Mouse (Mus musculus) embryonic facial prominence, embryonic 10.5 days (tissue): ENCODE results near the gene Sorbs1. TPM values are rescaled to one million over a fixed set of nuclear protein-coding genes. Genes with fewer than 3 reads are reported as not detected.
A peak's percentile ranks its signal among the peaks of the same experiment; 100 is the strongest.

Experiments
- DNase-seq: peaks from one replicate; pipeline ENCODE4 v3.0.0-alpha.2; 2017; ENCODE audit warnings: low spot score
- H3K27ac ChIP-seq: fragments of 300-500 bp; sonication (generic); replicated peaks from 2 replicates; pipeline ENCODE4 v1.5.1; 2016; ENCODE audit warnings: mild to moderate bottlenecking
- H3K27me3 ChIP-seq: fragments of 300-500 bp; sonication (generic); replicated peaks from 2 replicates; pipeline ENCODE4 v1.6.1; 2016; ENCODE audit warnings: low read depth, mild to moderate bottlenecking; ENCODE audit not compliant: poor library complexity, severe bottlenecking
- H3K36me3 ChIP-seq: fragments of 300-500 bp; sonication (generic); replicated peaks from 2 replicates; pipeline ENCODE4 v1.6.1; 2016; ENCODE audit warnings: mild to moderate bottlenecking, moderate library complexity
- H3K4me1 ChIP-seq: fragments of 300-500 bp; sonication (generic); 2 replicates; pipeline ENCODE4 v1.6.1; 2016
- H3K4me3 ChIP-seq: fragments of 300-500 bp; sonication (generic); 2 replicates; pipeline ENCODE4 v1.5.1; 2016; ENCODE audit warnings: mild to moderate bottlenecking, moderate library complexity
- H3K9me3 ChIP-seq: fragments of 300-500 bp; sonication (generic); 2 replicates; pipeline ENCODE4 v1.6.1; 2016; ENCODE audit warnings: mild to moderate bottlenecking
- WGBS: fragments of 180-500 bp; shearing (Covaris S2); methylation state at CpG from one replicate; pipeline ENCODE4 v1.1.7; 2016; 5-methylcytosine and 5-hydroxymethylcytosine counted together
- polyA plus RNA-seq: library from polyadenylated mRNA; unstranded; fragments of >200 nt; fragmentation: Nextera tagmentation; extraction: Ambion mirVana; gene quantifications from 2 replicates; pipeline ENCODE4 v1.2.1, GENCODE M21; 2016

Gene Sorbs1
- polyA plus RNA-seq, 1 experiment from 2014 or later = 40.7 TPM

DNA sequence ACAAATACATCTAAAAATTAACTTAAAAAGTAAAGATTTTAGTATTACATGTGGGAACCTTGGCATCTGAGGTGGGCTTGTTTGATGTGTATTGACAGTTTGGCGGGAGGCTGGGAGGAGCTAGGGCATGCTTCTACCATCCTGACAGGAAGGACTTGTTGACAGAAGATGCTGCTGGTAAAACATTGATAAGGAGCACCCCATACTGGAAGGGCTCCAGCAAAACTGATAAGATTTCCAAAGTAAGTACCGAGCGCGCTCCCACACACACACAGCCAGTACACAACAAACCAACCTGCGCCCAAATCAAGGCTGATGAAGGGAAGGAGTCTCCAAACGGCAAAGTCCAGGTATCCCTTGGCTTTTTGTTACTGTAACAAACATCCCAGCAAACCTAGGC lies 22.9 kb upstream of the Sorbs1 start:
- H3K4me1 ChIP-seq = no peaks in the 10 kb centered on the region
- no peaks in the 10 kb centered on the region for H3K27me3 ChIP-seq
- H3K27ac ChIP-seq = no peak overlapping the region
- no peak overlapping the region for H3K4me3 ChIP-seq
- DNase-seq = no peak
- no peaks in the 10 kb centered on the region for H3K9me3 ChIP-seq
- WGBS = 90% methylated on average over 6 of the region's 6 CpGs
- H3K36me3 ChIP-seq = no peaks in the 10 kb centered on the region

- Histone ChIP-seq H3K9me3 (0 out of 2 replicates have a peak, but pooled peaks cover 3% of the 10 kb centered on the region), H3K27me3 (no peaks in the 10 kb centered on the region), H3K36me3 (no peaks in the 10 kb centered on the region), H3K4me1 (no peaks in the 10 kb centered on the region), H3K27ac (no peak overlapping the region), H3K4me3 (no peak overlapping the region)
- no peak for DNase-seq
- 83% methylated on average over 5 of the region's 5 CpGs for WGBS
Measured at GRCm38 (mm10) chr19:40532525-40532924, 18.9 kb upstream of the Sorbs1 start.

GRCm38 (mm10) chr19:40530323-40530722 lies 16.7 kb upstream of the Sorbs1 start:
- Histone ChIP-seq H3K4me1 (no peaks in the 10 kb centered on the region), H3K27me3 (no peaks in the 10 kb centered on the region), H3K4me3 (no peak overlapping the region), H3K36me3 (no peaks in the 10 kb centered on the region), H3K9me3 (0 out of 2 replicates have a peak, but pooled peaks cover 3% of the 10 kb centered on the region), H3K27ac (no peak overlapping the region)
- 89% methylated on average over 2 of the region's 2 CpGs for WGBS
- DNase-seq = no peak

GRCm38 (mm10) chr19:40528254-40528653 lies 14.7 kb upstream of the Sorbs1 start:
- DNase-seq = no peak
- Histone ChIP-seq H3K36me3 (no peaks in the 10 kb centered on the region), H3K9me3 (0 out of 2 replicates have a peak, but pooled peaks cover 3% of the 10 kb centered on the region), H3K4me3 (no peak overlapping the region), H3K27ac (no peak overlapping the region), H3K4me1 (no peaks in the 10 kb centered on the region), H3K27me3 (no peaks in the 10 kb centered on the region)

DNA sequence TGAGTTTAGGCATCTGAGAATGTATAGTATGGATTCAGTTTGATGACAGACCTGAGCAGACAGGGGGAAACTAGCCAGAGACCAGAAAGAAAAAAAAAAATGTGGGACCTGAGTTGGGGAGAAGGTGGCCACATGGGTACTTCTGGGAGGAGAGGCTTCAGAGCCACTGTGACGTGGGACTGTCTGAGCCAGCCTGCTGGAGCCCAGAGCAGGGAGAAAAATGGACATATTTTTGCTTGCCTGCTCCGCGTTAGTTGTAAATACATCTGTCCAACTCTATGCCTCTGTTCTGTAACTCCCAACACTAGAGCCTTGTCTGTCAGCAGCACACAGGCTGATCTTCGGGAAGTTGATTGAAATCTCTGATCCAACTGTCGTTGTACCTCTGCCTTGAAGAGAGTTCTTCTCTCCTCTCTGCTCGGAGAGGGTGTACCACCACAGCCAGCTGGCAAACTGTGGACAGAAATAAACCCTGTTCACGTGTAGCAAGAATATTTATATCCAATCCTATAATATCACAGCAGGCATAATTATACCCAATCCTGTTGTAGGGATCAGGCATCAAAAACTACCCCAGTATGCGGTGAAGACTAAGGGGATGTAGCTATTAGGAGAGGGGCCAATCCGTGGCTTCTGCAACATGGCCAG lies 12.9 kb upstream of the Sorbs1 start:
- Histone ChIP-seq H3K4me3 (no peak overlapping the region), H3K9me3 (0 out of 2 replicates have a peak, but pooled peaks cover 3% of the 10 kb centered on the region)

GRCm38 (mm10) chr19:40523431-40524005 lies 9.9 kb upstream of the Sorbs1 start:
- DNase-seq = no peak
- Histone ChIP-seq H3K9me3 (no peaks in the 10 kb centered on the region), H3K27me3 (no peaks in the 10 kb centered on the region), H3K4me1 (peaks cover 11% of the 10 kb centered on the region), H3K27ac (no peak overlapping the region), H3K4me3 (no peak overlapping the region), H3K36me3 (no peaks in the 10 kb centered on the region)
- WGBS = 76% methylated on average over 8 of the region's 8 CpGs

More for the DNA sequence above, 12.9 kb upstream of the Sorbs1 start:
- Histone ChIP-seq H3K27me3 (no peaks in the 10 kb centered on the region), H3K36me3 (no peaks in the 10 kb centered on the region), H3K4me1 (no peaks in the 10 kb centered on the region), H3K27ac (no peak overlapping the region)
- no peak for DNase-seq
- 84% methylated on average over 9 of the region's 9 CpGs for WGBS

GRCm38 (mm10) chr19:40520403-40520802 lies 6.8 kb upstream of the Sorbs1 start:
- Histone ChIP-seq H3K4me3 (no peak overlapping the region), H3K27ac (no peak overlapping the region), H3K36me3 (no peaks in the 10 kb centered on the region), H3K4me1 (peaks cover 11% of the 10 kb centered on the region), H3K27me3 (no peaks in the 10 kb centered on the region), H3K9me3 (no peaks in the 10 kb centered on the region)
- WGBS = 88% methylated on average over 5 of the region's 5 CpGs
- DNase-seq = no peak

DNA sequence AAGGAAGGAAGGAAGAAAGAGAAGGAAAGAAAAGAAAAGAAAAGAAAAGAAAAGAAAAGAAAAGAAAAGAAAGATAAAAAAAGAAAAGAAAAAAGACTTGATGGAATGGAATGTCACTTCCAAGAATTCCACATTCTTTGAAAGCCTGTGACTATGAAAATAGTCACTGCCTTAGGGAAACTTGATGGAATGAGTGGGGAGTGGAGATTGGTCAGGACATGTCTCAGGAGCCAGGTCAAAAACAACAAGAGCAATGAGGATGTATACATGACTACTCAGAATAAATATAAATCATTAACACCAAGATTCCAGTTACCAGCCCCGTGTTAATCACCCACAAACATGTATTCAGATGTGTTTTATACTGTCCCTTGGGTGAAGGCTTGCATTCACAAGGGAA lies 5.1 kb upstream of the Sorbs1 start:
- Histone ChIP-seq H3K27ac (no peak overlapping the region), H3K9me3 (no peaks in the 10 kb centered on the region), H3K36me3 (no peaks in the 10 kb centered on the region), H3K27me3 (no peaks in the 10 kb centered on the region), H3K4me1 (peaks cover 11% of the 10 kb centered on the region), H3K4me3 (no peak overlapping the region)
- no peak for DNase-seq
- WGBS = 74% methylated on average over 1 of the region's 1 CpGs

DNA sequence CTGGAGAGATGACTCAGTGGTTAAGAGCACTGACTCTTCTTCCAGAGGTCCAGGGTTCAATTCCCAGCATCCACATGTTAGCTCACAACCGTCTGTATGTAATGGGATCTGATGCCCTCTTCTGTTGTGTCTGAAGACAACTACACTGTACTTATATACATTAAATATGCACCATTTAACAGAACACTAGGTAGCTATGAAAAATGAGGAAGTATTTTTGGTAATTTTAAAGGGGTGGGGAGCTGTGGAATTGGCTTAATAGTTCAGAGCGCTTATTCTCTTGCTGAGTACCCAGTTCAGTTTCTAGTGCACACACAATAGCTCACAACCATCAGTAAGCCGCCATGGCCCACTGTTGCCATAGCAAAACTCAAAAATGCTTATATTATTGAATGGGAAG lies 2.0 kb upstream of the Sorbs1 start:
- H3K27me3 ChIP-seq = no peaks in the 10 kb centered on the region
- H3K9me3 ChIP-seq = no peaks in the 10 kb centered on the region
- no peak overlapping the region for H3K27ac ChIP-seq
- DNase-seq = no peak
- H3K4me1 ChIP-seq = peaks cover 28% of the 10 kb centered on the region
- no peak overlapping the region for H3K4me3 ChIP-seq
- H3K36me3 ChIP-seq = no peaks in the 10 kb centered on the region
- WGBS = 87% methylated on average over 3 of the region's 3 CpGs

GRCm38 (mm10) chr19:40514376-40514775 lies 797 bp upstream of the Sorbs1 start:
- DNase-seq = no peak
- Histone ChIP-seq H3K36me3 (no peaks in the 10 kb centered on the region), H3K4me1 (peaks cover 26% of the 10 kb centered on the region), H3K4me3 (no peak overlapping the region), H3K27me3 (no peaks in the 10 kb centered on the region), H3K9me3 (no peaks in the 10 kb centered on the region), H3K27ac (no peak overlapping the region)
- WGBS = 79% methylated on average over 7 of the region's 7 CpGs

DNA sequence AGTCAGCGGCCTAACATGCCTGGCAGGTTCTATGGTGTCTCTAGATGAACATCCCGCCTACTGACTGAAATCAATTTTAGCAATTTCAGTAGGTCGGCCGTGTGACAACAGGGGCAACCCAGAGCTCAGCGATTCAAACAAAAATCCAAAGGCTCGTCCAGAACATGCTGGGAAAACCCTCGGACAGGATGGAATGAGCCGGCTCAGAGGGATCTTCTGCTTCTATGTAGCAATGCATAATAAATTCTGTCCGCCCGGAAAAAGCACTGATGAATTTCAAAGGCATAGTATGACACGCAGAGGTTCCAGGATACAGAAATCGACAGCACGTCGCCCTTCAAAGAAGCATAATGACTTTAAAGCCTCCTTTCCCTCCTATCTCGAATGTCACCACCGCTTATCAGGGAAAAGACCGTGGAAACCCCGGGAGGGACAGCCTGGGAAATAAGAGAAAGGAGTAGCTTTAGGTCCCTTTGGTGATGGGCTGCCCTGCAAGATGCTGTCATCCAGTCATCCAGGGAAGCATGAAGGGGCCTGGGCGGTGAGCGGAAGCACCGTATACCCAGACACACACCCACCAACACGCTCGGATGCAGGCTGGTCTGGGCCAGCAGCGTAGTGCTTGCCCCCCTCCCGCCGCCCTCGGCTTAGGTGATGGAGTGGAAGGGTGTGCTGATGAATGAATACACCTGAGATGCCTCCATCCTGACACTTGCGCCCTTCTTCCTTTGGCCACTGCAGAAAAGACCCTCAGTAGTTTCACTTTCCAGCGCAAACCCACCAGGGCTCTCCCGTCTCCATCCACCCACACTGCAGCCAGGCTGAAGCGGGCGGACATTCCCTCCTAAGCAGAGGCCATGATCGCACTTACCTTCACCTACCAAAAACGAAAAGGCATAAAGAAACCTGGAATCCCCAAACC lies 818 bp downstream of the Sorbs1 start:
- H3K4me3 ChIP-seq = peak overlapping the region; percentile 82
- under 1% methylated on average over 34 of the region's 34 CpGs for WGBS
- H3K27me3 ChIP-seq = no peaks in the 10 kb centered on the region
- H3K4me1 ChIP-seq = peaks cover 22% of the 10 kb centered on the region
- DNase-seq = peak; percentile 63
- no peaks in the 10 kb centered on the region for H3K36me3 ChIP-seq
- peak overlapping the region; percentile 87 for H3K27ac ChIP-seq
- H3K9me3 ChIP-seq = no peaks in the 10 kb centered on the region

GRCm38 (mm10) chr19:40511679-40512309 lies 1.8 kb downstream of the Sorbs1 start:
- Histone ChIP-seq H3K4me3 (peak overlapping the region; percentile 82), H3K27ac (no peak overlapping the region), H3K9me3 (no peaks in the 10 kb centered on the region), H3K36me3 (no peaks in the 10 kb centered on the region), H3K4me1 (peaks cover 22% of the 10 kb centered on the region), H3K27me3 (no peaks in the 10 kb centered on the region)
- 25% methylated on average over 5 of the region's 5 CpGs for WGBS
- no peak for DNase-seq
